ENCODE assay signal across 8 mouse cellular contexts in genomic region chr16:36071450-36072379, GRCm38 (mm10). TPM values are rescaled to one million over a fixed set of nuclear protein-coding genes. Genes with fewer than 3 reads are reported as not detected.
DNase-seq lines count a peak whose midpoint lies in the region; ATAC-seq and TF ChIP-seq lines count a peak whose summit lies in the region.

Fam162a (minus strand) TSS chr16:36071594.
Ccdc58 (plus strand) TSS chr16:36071685.

- peak; percentile 95 for ATAC-seq in frontal cortex, adult (ENCODE audit: low TSS enrichment)
- ATAC-seq in lung, postnatal 0 days, result peak; percentile 96

- under 1% methylated on average over 78 of the region's 81 CpGs for WGBS in hindbrain, embryonic 10.5 days
- under 1% methylated on average over 73 of the region's 81 CpGs for WGBS in lung, postnatal 0 days

- H3K9me3 ChIP-seq in hindbrain, embryonic 10.5 days, result no peaks in the 10 kb centered on the region
- H3K9me3 ChIP-seq in lung, postnatal 0 days (ENCODE audit: low read length), result no peaks in the 10 kb centered on the region

- peak; percentile 74 for DNase-seq in MEL-GATA-1-ER (ENCODE audit: extremely low read depth, low read depth)
- peak; percentile 92 for DNase-seq in cerebellum, adult 8-10 months
- DNase-seq in hindbrain, embryonic 10.5 days (ENCODE audit: low spot score), result peak; percentile 89
- DNase-seq in layer of hippocampus, adult 9-11 months, result peak; percentile 93
- DNase-seq in lung, postnatal 0 days (ENCODE audit: low spot score), result peak; percentile 94
- DNase-seq in ovary, postnatal 14 days (ENCODE audit: low spot score), result peak; percentile 90
- peak; percentile 94 for DNase-seq in thymus, postnatal 14 days

- peaks cover 20% of the 10 kb centered on the region; the same call in 1 of the 2 replicates for H3K36me3 ChIP-seq in hindbrain, embryonic 10.5 days
- no peaks in the 10 kb centered on the region for H3K36me3 ChIP-seq in lung, postnatal 0 days (ENCODE audit: insufficient read depth, low read length)

- H3K4me1 ChIP-seq in hindbrain, embryonic 10.5 days (replicated peaks), result peaks cover 35% of the 10 kb centered on the region
- peaks cover 3% of the 10 kb centered on the region; the same call in 1 of the 2 replicates for H3K4me1 ChIP-seq in lung, postnatal 0 days (ENCODE audit: insufficient read depth, low read depth, low read length)

- no peak; the same call in 1 of the 2 replicates for TF ChIP-seq CTCF in lung, postnatal 0 days (IDR thresholded peaks at IDR 0.05)

- peak within 1 kb of the TSS; percentile 76 for H3K9ac ChIP-seq in lung, postnatal 0 days (replicated peaks; ENCODE audit: low read depth)

- no peak for TF ChIP-seq EP300 in lung, postnatal 0 days (IDR thresholded peaks at IDR 0.05)

- peak within 1 kb of the TSS; percentile 83 for H3K4me3 ChIP-seq in hindbrain, embryonic 10.5 days
- H3K4me3 ChIP-seq in lung, postnatal 0 days (ENCODE audit: low read depth, low read length), result peak within 1 kb of the TSS; percentile 75

- peak within 1 kb of the TSS; percentile 92 for H3K27ac ChIP-seq in hindbrain, embryonic 10.5 days
- H3K27ac ChIP-seq in lung, postnatal 0 days (ENCODE audit: low read length), result peak within 1 kb of the TSS; percentile 97

- H3K27me3 ChIP-seq in hindbrain, embryonic 10.5 days (ENCODE audit: insufficient read depth, poor library complexity, severe bottlenecking), result no peaks in the 10 kb centered on the region
- H3K27me3 ChIP-seq in lung, postnatal 0 days (replicated peaks; ENCODE audit: insufficient read depth, low read length), result no peaks in the 10 kb centered on the region

- H3K4me2 ChIP-seq in lung, postnatal 0 days (replicated peaks; ENCODE audit: low read depth, low read length), result peak within 1 kb of the TSS; percentile 87

RNA-seq across cellular contexts. Expression of gene Fam162a, which starts in this region (rescaled TPM):
- 250 and 319 TPM in 2 replicates for polyA plus RNA-seq in hindbrain, embryonic 10.5 days (2016; fragmentation: Nextera tagmentation; extraction: Ambion mirVana)
- polyA plus RNA-seq in lung, postnatal 0 days (2015; fragmentation: Nextera tagmentation; extraction: Ambion mirVana), result 213 and 234 TPM in 2 replicates

RNA-seq across cellular contexts. Expression of gene Ccdc58, which starts in this region (rescaled TPM):
- polyA plus RNA-seq in hindbrain, embryonic 10.5 days (2016; fragmentation: Nextera tagmentation; extraction: Ambion mirVana), result 81.4 and 96.2 TPM in 2 replicates
- polyA plus RNA-seq in lung, postnatal 0 days (2015; fragmentation: Nextera tagmentation; extraction: Ambion mirVana), result 33.8 and 36.4 TPM in 2 replicates

Comparison
In these comparisons a context has a peak if more than half of its experiments do, and no peak if none do; other contexts are left out.
1. Peak in every context shown above with its lines: DNase-seq, ATAC-seq, H3K4me3 ChIP-seq and H3K27ac ChIP-seq.